Mouse (Mus musculus) ES-E14 (cell line): Measurements from ENCODE around the gene Vat1.

Experiments used
- CHD2 ChIP-seq: IDR thresholded peaks from 2 replicates; pipeline ENCODE4 v1.6.1; 2014; ENCODE audit warnings: mild to moderate bottlenecking, low read depth, low read length, inconsistent platforms
- HCFC1 ChIP-seq: IDR thresholded peaks from 2 replicates; pipeline ENCODE4 v1.6.1; 2012; ENCODE audit warnings: low read length, inconsistent platforms, borderline replicate concordance; ENCODE audit not compliant: insufficient read depth
- MAFK ChIP-seq: IDR thresholded peaks from 2 replicates; pipeline ENCODE4 v1.6.1; 2014; ENCODE audit warnings: mild to moderate bottlenecking, low read depth, low read length, inconsistent platforms; ENCODE audit not compliant: insufficient read depth
- ZC3H11A ChIP-seq: IDR thresholded peaks from 2 replicates; pipeline ENCODE4 v1.6.1; 2012; ENCODE audit warnings: low read depth, mild to moderate bottlenecking, inconsistent platforms, low read length, borderline replicate concordance
- ZNF384 ChIP-seq: IDR thresholded peaks from 2 replicates; pipeline ENCODE4 v1.6.1; 2012; ENCODE audit warnings: low read depth, low read length, inconsistent platforms

DNA sequence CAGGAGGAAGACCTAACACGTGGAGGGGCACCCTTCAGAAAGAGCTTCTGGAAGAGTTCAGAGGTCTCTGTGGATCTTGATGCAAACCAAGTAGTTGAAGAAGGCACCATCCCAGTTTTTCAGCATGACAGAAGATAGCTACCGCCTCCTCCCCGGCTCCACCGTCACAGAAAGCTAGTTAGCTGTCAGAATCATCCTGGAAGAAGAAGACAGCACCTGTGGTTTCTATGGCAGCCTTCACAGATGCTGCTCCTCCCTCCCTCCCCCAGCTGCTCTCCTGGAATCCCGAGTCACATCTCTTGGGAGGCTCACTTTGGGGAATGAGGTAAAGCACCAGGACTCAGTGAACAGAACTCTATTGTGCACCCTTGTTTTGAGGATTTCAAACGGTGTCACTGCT is 47.0 kb downstream of the Vat1 start:
- TF ChIP-seq ZNF384 (no peak), CHD2 (no peak), ZC3H11A (no peak), HCFC1 (no peak), MAFK (no peak)
